Mouse (Mus musculus) cortical plate, adult 2 months (tissue): ENCODE data around the gene Maea. TPM values are rescaled to one million over a fixed set of nuclear protein-coding genes. Genes with fewer than 3 reads are reported as not detected.
"Not testable (repeated sequence)": the region's sequence is repeated elsewhere in the genome, so short reads cannot be mapped to it uniquely, and the experiment has no call there.

Experiments
- H3K27ac ChIP-seq: fragments of 200-500 bp; 2 replicates; pipeline ENCODE4 v1.5.1; 2012; ENCODE audit warnings: low read length, control low read depth, inconsistent platforms; ENCODE audit not compliant: insufficient read depth
- H3K4me1 ChIP-seq: fragments of 200-500 bp; 2 replicates; pipeline ENCODE4 v1.6.1; 2011; ENCODE audit warnings: low read length; ENCODE audit not compliant: control insufficient read depth, insufficient read depth
- H3K4me3 ChIP-seq: fragments of 200-500 bp; 2 replicates; pipeline ENCODE4 v1.5.1; 2011; ENCODE audit warnings: mild to moderate bottlenecking, low read length, control low read depth; ENCODE audit not compliant: insufficient read depth
- CTCF ChIP-seq: fragments of 200-500 bp; IDR thresholded peaks from 2 replicates; pipeline ENCODE4 v1.5.1; 2011; ENCODE audit warnings: mild to moderate bottlenecking, control low read depth, low read length; ENCODE audit not compliant: insufficient read depth; ENCODE audit errors: extremely low read depth
- POLR2A ChIP-seq: fragments of 200-500 bp; IDR thresholded peaks from 2 replicates; pipeline ENCODE4 v1.6.1; 2011; ENCODE audit warnings: mild to moderate bottlenecking, low read length, control low read depth; ENCODE audit not compliant: insufficient read depth; ENCODE audit errors: extremely low read depth
- polyA plus RNA-seq: library from polyadenylated mRNA; depleted of rRNA; stranded (reverse); fragments of >200 nt; gene quantifications from 2 replicates; pipeline ENCODE4 v1.2.3, GENCODE M21; 2012

The Maea gene
- polyA plus RNA-seq, 1 experiment: 116 TPM

- no peak overlapping the region for H3K27ac ChIP-seq
- peaks cover 5% of the 10 kb centered on the region; the same call in 1 of the 2 replicates for H3K4me1 ChIP-seq
- peak overlapping the region; percentile 73; the same call in 1 of the 2 replicates for H3K4me3 ChIP-seq
- no peak for TF ChIP-seq POLR2A
- no peak for TF ChIP-seq CTCF
These were observed 1.9 kb downstream of the Maea start for GRCm38 (mm10) chr5:33337206-33337605.

GRCm38 (mm10) chr5:33341165-33341564, 5.9 kb downstream of the Maea start:
- no peak overlapping the region for H3K27ac ChIP-seq
- no peak for TF ChIP-seq POLR2A
- no peak for TF ChIP-seq CTCF
- no peak overlapping the region for H3K4me3 ChIP-seq
- peaks cover 6% of the 10 kb centered on the region; the same call in 1 of the 2 replicates for H3K4me1 ChIP-seq

- H3K4me3 ChIP-seq, H3K27ac ChIP-seq, H3K4me1 ChIP-seq: not testable (repeated sequence)
These were observed 6.9 kb downstream of the Maea start for GRCm38 (mm10) chr5:33342248-33342647.

GRCm38 (mm10) chr5:33342821-33343220, 7.5 kb downstream of the Maea start:
- Histone ChIP-seq H3K27ac (no peak overlapping the region), H3K4me3 (no peak overlapping the region), H3K4me1 (peaks cover 3% of the 10 kb centered on the region)
- TF ChIP-seq POLR2A (no peak), CTCF (no peak)

GRCm38 (mm10) chr5:33343571-33343970, 8.3 kb downstream of the Maea start:
- TF ChIP-seq POLR2A (no peak), CTCF (no peak)
- H3K4me3 ChIP-seq: no peak overlapping the region
- H3K27ac ChIP-seq: no peak overlapping the region
- H3K4me1 ChIP-seq: peaks cover 1% of the 10 kb centered on the region; the same call in 1 of the 2 replicates

GRCm38 (mm10) chr5:33344070-33344469, 8.8 kb downstream of the Maea start:
- peaks cover 1% of the 10 kb centered on the region; the same call in 1 of the 2 replicates for H3K4me1 ChIP-seq
- no peak for TF ChIP-seq POLR2A
- TF ChIP-seq CTCF: no peak
- no peak overlapping the region for H3K4me3 ChIP-seq
- H3K27ac ChIP-seq: no peak overlapping the region

- Histone ChIP-seq H3K4me1 (peaks cover 8% of the 10 kb centered on the region), H3K27ac (no peak overlapping the region), H3K4me3 (no peak overlapping the region)
- TF ChIP-seq POLR2A (no peak), CTCF (no peak)
These were observed 12.3 kb downstream of the Maea start for GRCm38 (mm10) chr5:33347620-33348019.

- Histone ChIP-seq H3K27ac (no peak overlapping the region), H3K4me3 (no peak overlapping the region), H3K4me1 (peaks cover 6% of the 10 kb centered on the region)
- TF ChIP-seq CTCF: no peak
- TF ChIP-seq POLR2A: no peak
These were observed 13.9 kb downstream of the Maea start for GRCm38 (mm10) chr5:33349205-33349604.

- no peak for TF ChIP-seq POLR2A
- Histone ChIP-seq H3K4me3 (no peak overlapping the region), H3K27ac (no peak overlapping the region), H3K4me1 (peaks cover 8% of the 10 kb centered on the region)
These were observed 14.4 kb downstream of the Maea start for GRCm38 (mm10) chr5:33349706-33350105.

- TF ChIP-seq POLR2A: no peak
- no peak for TF ChIP-seq CTCF
- Histone ChIP-seq H3K27ac (no peak overlapping the region), H3K4me1 (peaks cover 8% of the 10 kb centered on the region), H3K4me3 (no peak overlapping the region)
These were observed 16.4 kb downstream of the Maea start for GRCm38 (mm10) chr5:33351556-33352272.
